Mouse (Mus musculus) erythroblast, embryonic 14.5 days (primary cell): ENCODE results near the gene Tmem186.

ENCODE experiments used
- GATA1 ChIP-seq: IDR thresholded peaks from 2 replicates; pipeline ENCODE4 v1.6.1; 2012; ENCODE audit warnings: low read length, inconsistent platforms, mixed read lengths
- TAL1 ChIP-seq: IDR thresholded peaks from 3 replicates; pipeline ENCODE4 v1.6.1; 2012; ENCODE audit warnings: low read length, inconsistent platforms, mixed read lengths

GRCm38 (mm10) chr16:8631428-8631827, 6.1 kb downstream of the Tmem186 start:
- TF ChIP-seq TAL1: no peak
- no peak for TF ChIP-seq GATA1
